Mouse (Mus musculus): ENCODE data around the gene Grk5. TPM values are rescaled to one million over a fixed set of nuclear protein-coding genes. Genes with fewer than 3 reads are reported as not detected.
"Not testable (repeated sequence)": the region's sequence is repeated elsewhere in the genome, so short reads cannot be mapped to it uniquely, and the experiment has no call there.

Gene Grk5
- polyA plus RNA-seq (2011; ENCODE audit: insufficient read depth, insufficient read length, low replicate concordance, missing spikeins): 1.8 and 7.2 TPM in 2 replicates

- H3K4me3 ChIP-seq (replicated peaks; ENCODE audit: control insufficient read depth, low read depth, low read length): peak within 1 kb of the TSS; percentile 76
- H3K4me1 ChIP-seq (ENCODE audit: control insufficient read depth, insufficient read depth, low read length): no peaks in the 10 kb centered on the region
- H3K27ac ChIP-seq (ENCODE audit: control insufficient read depth, insufficient read depth, low read depth, low read length, poor library complexity): peak within 1 kb of the TSS; percentile 99
- TF ChIP-seq POLR2A (IDR thresholded peaks at IDR 0.05; ENCODE audit: borderline replicate concordance, control insufficient read depth, low read depth, low read length) (peak; percentile 81; the same call in 1 of the 2 replicates), CTCF (IDR thresholded peaks at IDR 0.05; ENCODE audit: control insufficient read depth, insufficient read depth, low read length) (peak; percentile 85)
- WGBS: under 1% methylated on average over 55 of the region's 55 CpGs
These were observed at the start of gene Grk5 for GRCm38 (mm10) chr19:60889714-60890315. Gene Grk5 (plus strand): TSS chr19:60889749.

GRCm38 (mm10) chr19:60843324-60843723 is 46.2 kb upstream of the Grk5 start:
- Histone ChIP-seq H3K4me1 (ENCODE audit: control insufficient read depth, insufficient read depth, low read length) (no peaks in the 10 kb centered on the region), H3K27ac (ENCODE audit: control insufficient read depth, insufficient read depth, low read depth, low read length, poor library complexity) (no peak overlapping the region), H3K4me3 (replicated peaks; ENCODE audit: control insufficient read depth, low read depth, low read length) (no peak overlapping the region)
- no peak for TF ChIP-seq CTCF (IDR thresholded peaks at IDR 0.05; ENCODE audit: control insufficient read depth, insufficient read depth, low read length)
- TF ChIP-seq POLR2A (IDR thresholded peaks at IDR 0.05; ENCODE audit: borderline replicate concordance, control insufficient read depth, low read depth, low read length): no peak

- Histone ChIP-seq H3K27ac (ENCODE audit: control insufficient read depth, insufficient read depth, low read depth, low read length, poor library complexity) (no peak overlapping the region), H3K4me1 (ENCODE audit: control insufficient read depth, insufficient read depth, low read length) (no peaks in the 10 kb centered on the region), H3K4me3 (replicated peaks; ENCODE audit: control insufficient read depth, low read depth, low read length) (no peak overlapping the region)
- no peak for TF ChIP-seq POLR2A (IDR thresholded peaks at IDR 0.05; ENCODE audit: borderline replicate concordance, control insufficient read depth, low read depth, low read length)
- TF ChIP-seq CTCF (IDR thresholded peaks at IDR 0.05; ENCODE audit: control insufficient read depth, insufficient read depth, low read length): no peak
These were observed 43.8 kb upstream of the Grk5 start for GRCm38 (mm10) chr19:60845731-60846130.

- H3K4me3 ChIP-seq (replicated peaks; ENCODE audit: control insufficient read depth, low read depth, low read length): peak within 1 kb of the TSS; percentile 74
- no peaks in the 10 kb centered on the region for H3K4me1 ChIP-seq (ENCODE audit: control insufficient read depth, insufficient read depth, low read length)
- WGBS: 3% methylated on average over 30 of the region's 30 CpGs
- no peak for TF ChIP-seq CTCF (IDR thresholded peaks at IDR 0.05; ENCODE audit: control insufficient read depth, insufficient read depth, low read length)
- TF ChIP-seq POLR2A (IDR thresholded peaks at IDR 0.05; ENCODE audit: borderline replicate concordance, control insufficient read depth, low read depth, low read length): peak; percentile 76
- H3K27ac ChIP-seq (ENCODE audit: control insufficient read depth, insufficient read depth, low read depth, low read length, poor library complexity): peak within 1 kb of the TSS; percentile 49; the same call in 1 of the 2 replicates
These were observed 28.5 kb upstream of the Grk5 start, which contains the start of gene Sfxn4 for GRCm38 (mm10) chr19:60860868-60861700. Gene Sfxn4 (minus strand): TSS chr19:60861479.

- not testable (repeated sequence) for H3K27ac ChIP-seq (ENCODE audit: control insufficient read depth, insufficient read depth, low read depth, low read length, poor library complexity); H3K4me3 ChIP-seq (replicated peaks; ENCODE audit: control insufficient read depth, low read depth, low read length); H3K4me1 ChIP-seq (ENCODE audit: control insufficient read depth, insufficient read depth, low read length)
- 94% methylated on average over 4 of the region's 4 CpGs for WGBS
These were observed 23.4 kb upstream of the Grk5 start for GRCm38 (mm10) chr19:60866169-60866568.

- Histone ChIP-seq H3K4me1 (ENCODE audit: control insufficient read depth, insufficient read depth, low read length) (no peaks in the 10 kb centered on the region; the same call in 1 of the 2 replicates), H3K27ac (ENCODE audit: control insufficient read depth, insufficient read depth, low read depth, low read length, poor library complexity) (no peak overlapping the region), H3K4me3 (replicated peaks; ENCODE audit: control insufficient read depth, low read depth, low read length) (no peak overlapping the region)
- no peak for TF ChIP-seq POLR2A (IDR thresholded peaks at IDR 0.05; ENCODE audit: borderline replicate concordance, control insufficient read depth, low read depth, low read length)
- TF ChIP-seq CTCF (IDR thresholded peaks at IDR 0.05; ENCODE audit: control insufficient read depth, insufficient read depth, low read length): no peak
- 53% methylated on average over 1 of the region's 1 CpGs for WGBS
These were observed 19.1 kb upstream of the Grk5 start for GRCm38 (mm10) chr19:60870489-60870888.

GRCm38 (mm10) chr19:60871366-60871765 is 18.2 kb upstream of the Grk5 start:
- WGBS: 78% methylated on average over 5 of the region's 5 CpGs
- TF ChIP-seq CTCF (IDR thresholded peaks at IDR 0.05; ENCODE audit: control insufficient read depth, insufficient read depth, low read length): no peak
- no peak for TF ChIP-seq POLR2A (IDR thresholded peaks at IDR 0.05; ENCODE audit: borderline replicate concordance, control insufficient read depth, low read depth, low read length)
- Histone ChIP-seq H3K27ac (ENCODE audit: control insufficient read depth, insufficient read depth, low read depth, low read length, poor library complexity) (no peak overlapping the region), H3K4me1 (ENCODE audit: control insufficient read depth, insufficient read depth, low read length) (no peaks in the 10 kb centered on the region; the same call in 1 of the 2 replicates), H3K4me3 (replicated peaks; ENCODE audit: control insufficient read depth, low read depth, low read length) (no peak overlapping the region)

GRCm38 (mm10) chr19:60872272-60872671 is 17.3 kb upstream of the Grk5 start:
- TF ChIP-seq CTCF (IDR thresholded peaks at IDR 0.05; ENCODE audit: control insufficient read depth, insufficient read depth, low read length) (no peak), POLR2A (IDR thresholded peaks at IDR 0.05; ENCODE audit: borderline replicate concordance, control insufficient read depth, low read depth, low read length) (no peak)
- WGBS: 16% methylated on average over 1 of the region's 1 CpGs
- no peaks in the 10 kb centered on the region; the same call in 1 of the 2 replicates for H3K4me1 ChIP-seq (ENCODE audit: control insufficient read depth, insufficient read depth, low read length)
- no peak overlapping the region for H3K27ac ChIP-seq (ENCODE audit: control insufficient read depth, insufficient read depth, low read depth, low read length, poor library complexity)
- peak overlapping the region; percentile 36 for H3K4me3 ChIP-seq (replicated peaks; ENCODE audit: control insufficient read depth, low read depth, low read length)
